28 mouse cellular contexts compared by ENCODE assay signal in the genomic region with DNA sequence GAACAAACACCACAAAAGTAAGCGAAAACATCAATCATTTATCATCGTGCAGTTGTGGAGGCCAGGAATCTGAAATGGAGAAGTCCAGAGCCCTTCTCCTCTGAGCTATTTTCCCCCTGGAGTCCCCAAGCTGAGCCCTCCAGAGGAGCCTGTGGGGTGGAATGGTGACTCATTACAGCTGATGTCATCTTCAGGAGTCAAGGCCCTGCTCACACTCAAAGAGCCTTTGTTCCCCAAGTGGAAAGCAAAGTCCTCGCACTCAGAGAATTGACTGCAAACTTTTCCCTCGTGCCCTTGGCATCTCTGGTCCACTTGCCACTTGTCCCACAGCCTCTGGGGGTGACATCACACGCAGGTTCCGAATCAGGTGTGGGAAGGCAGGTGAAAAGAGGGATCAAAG. TPM values are rescaled to one million over a fixed set of nuclear protein-coding genes. Genes with fewer than 3 reads are reported as not detected.
A peak's percentile ranks its signal among the peaks of the same experiment; 100 is the strongest.
DNase-seq lines count a peak whose midpoint lies in the region; ATAC-seq and TF ChIP-seq lines count a peak whose summit lies in the region.
"Had no signal": no experiment of that assay in that cellular context is flagged by ENCODE, and none has a peak within 500 bp of the region (broad histone marks: within the 10 kb centered on the region; RNA-seq: fewer than 3 reads in every experiment).

No protein-coding gene starts in this region.

- no peak overlapping the region for H3K4me2 ChIP-seq in limb, embryonic 12.5 days
- H3K4me2 ChIP-seq: forebrain, embryonic 15.5 days; hindbrain, embryonic 14.5 days; liver, embryonic 15.5 days; stomach, embryonic 15.5 days had no signal

- ATAC-seq in limb, embryonic 12.5 days (ENCODE audit: insufficient number of reproducible peaks, insufficient read depth, low FRiP score, low TSS enrichment, low read depth), result no peak
- ATAC-seq: forebrain, embryonic 15.5 days; inflammation-experienced regulatory T-cells, adult 6 months had no signal

- no peaks in the 10 kb centered on the region for H3K9me3 ChIP-seq in limb, embryonic 12.5 days
- H3K9me3 ChIP-seq in limb, embryonic 10.5 days (replicated peaks), result no peaks in the 10 kb centered on the region
- H3K9me3 ChIP-seq: embryonic facial prominence, embryonic 10.5 days; forebrain, embryonic 15.5 days; liver, embryonic 15.5 days; midbrain, embryonic 10.5 days; stomach, embryonic 15.5 days had no signal

- WGBS in limb, embryonic 12.5 days, result 76% methylated on average over 6 of the region's 6 CpGs
- 83% methylated on average over 6 of the region's 6 CpGs for WGBS in limb, embryonic 10.5 days

- intact Hi-C loops in gastrocnemius, adult 2 months (cut with DNase I), result no loop called here
- intact Hi-C loops in gastrocnemius, postnatal 36 days (cut with DNase I), result no loop called here

- peak overlapping the region; percentile 25 for H3K27ac ChIP-seq in gastrocnemius, adult 2 months
- peak overlapping the region; percentile 53; the same call in 1 of the 2 replicates for H3K27ac ChIP-seq in limb, embryonic 12.5 days
- H3K27ac ChIP-seq in limb, embryonic 10.5 days, result no peak overlapping the region
- H3K27ac ChIP-seq: embryonic facial prominence, embryonic 10.5 days; forebrain, embryonic 15.5 days; hindbrain, embryonic 14.5 days; kidney, postnatal 0 days; left cerebral cortex, adult 2 months; liver, embryonic 15.5 days; macrophage; midbrain, embryonic 10.5 days; stomach, embryonic 15.5 days had no signal

- peaks cover 10% of the 10 kb centered on the region; the same call in 1 of the 2 replicates for H3K4me1 ChIP-seq in limb, embryonic 12.5 days (replicated peaks)
- H3K4me1 ChIP-seq in limb, embryonic 10.5 days, result peaks cover 14% of the 10 kb centered on the region
- H3K4me1 ChIP-seq: liver, embryonic 15.5 days had no signal

- H3K36me3 ChIP-seq in limb, embryonic 12.5 days, result no peaks in the 10 kb centered on the region
- H3K36me3 ChIP-seq in limb, embryonic 10.5 days, result no peaks in the 10 kb centered on the region
- H3K36me3 ChIP-seq: embryonic facial prominence, embryonic 10.5 days; forebrain, embryonic 15.5 days; liver, embryonic 15.5 days; midbrain, embryonic 10.5 days; stomach, embryonic 15.5 days had no signal

- no peak for DNase-seq in gastrocnemius, adult 2 months
- no peak for DNase-seq in gastrocnemius, postnatal 36 days
- DNase-seq in limb, embryonic 10.5 days (ENCODE audit: low spot score), result no peak
- peak; percentile 36 for DNase-seq in 416B (ENCODE audit: low read depth)
- peak; percentile 47 for DNase-seq in adrenal gland, postnatal 10 days
- DNase-seq in yolk sac, embryonic 10.5 days (ENCODE audit: low spot score), result no peak
- no peak for DNase-seq in right cerebral cortex, postnatal 25 days
- DNase-seq: cerebellum, adult 11 months; cerebellum, adult 9-11 months; gastrocnemius, postnatal 14 days; heart, postnatal 4 days; kidney, adult 18-20 months; liver; right cerebral cortex, postnatal 4 days; thymus, adult 18-20 months; thymus, postnatal 36 days had no signal

- no peak overlapping the region for H3K9ac ChIP-seq in limb, embryonic 12.5 days (replicated peaks)
- H3K9ac ChIP-seq: forebrain, embryonic 15.5 days; hindbrain, embryonic 14.5 days; liver, embryonic 15.5 days; stomach, embryonic 15.5 days had no signal

- H3K4me3 ChIP-seq in gastrocnemius, adult 2 months, result no peak overlapping the region
- no peak overlapping the region for H3K4me3 ChIP-seq in limb, embryonic 12.5 days (replicated peaks)
- H3K4me3 ChIP-seq in limb, embryonic 10.5 days, result no peak overlapping the region
- H3K4me3 ChIP-seq: embryonic facial prominence, embryonic 10.5 days; forebrain, embryonic 15.5 days; left cerebral cortex, adult 2 months; liver, embryonic 15.5 days; midbrain, embryonic 10.5 days; stomach, embryonic 15.5 days had no signal

- no peaks in the 10 kb centered on the region; the same call in 1 of the 2 replicates for H3K27me3 ChIP-seq in limb, embryonic 12.5 days
- no peaks in the 10 kb centered on the region for H3K27me3 ChIP-seq in limb, embryonic 10.5 days (ENCODE audit: low read depth, poor library complexity, severe bottlenecking)
- H3K27me3 ChIP-seq: forebrain, embryonic 15.5 days; liver, embryonic 15.5 days; stomach, embryonic 15.5 days had no signal

- TF ChIP-seq CTCF in gastrocnemius, adult 2 months (IDR thresholded peaks at IDR 0.05), result no peak

RNA-seq across cellular contexts. Expression of a gene that starts 23.4 kb away (rescaled TPM):
- total RNA-seq in gastrocnemius, adult 2 months (2021), result 10 to 100 TPM; 19.5 to 37.8 TPM
- total RNA-seq in gastrocnemius, postnatal 36 days (2021), result 10 to 100 TPM; 44.6 to 76.0 TPM
- polyA plus RNA-seq in limb, embryonic 12.5 days (2016; fragmentation: Nextera tagmentation; extraction: Ambion mirVana), result 11.9 and 13.1 TPM in 2 replicates
- 4.9 and 8.4 TPM in 2 replicates for polyA plus RNA-seq in limb, embryonic 10.5 days (2016; fragmentation: Nextera tagmentation; extraction: Ambion mirVana)
- 100 to 1,000 TPM; 109 to 154 TPM for total RNA-seq in adrenal gland, postnatal 10 days (2021)
- total RNA-seq: common myeloid progenitor, adult 5-6 weeks had no signal

Comparison
In these comparisons a context has a peak if more than half of its experiments do, and no peak if none do; other contexts are left out.
1. DNase-seq: peak in 416B (single experiment) and adrenal gland, postnatal 10 days (single experiment); none in gastrocnemius, adult 2 months (single experiment), gastrocnemius, postnatal 36 days (0 of 2), limb, embryonic 10.5 days (single experiment), yolk sac, embryonic 10.5 days (single experiment) and right cerebral cortex, postnatal 25 days (single experiment).